Mouse (Mus musculus) limb, embryonic 15.5 days (tissue): Measurements from ENCODE around the gene Fzd9. TPM values are rescaled to one million over a fixed set of nuclear protein-coding genes. Genes with fewer than 3 reads are reported as not detected.
"Not testable (repeated sequence)": the region's sequence is repeated elsewhere in the genome, so short reads cannot be mapped to it uniquely, and the experiment has no call there.

Source experiments
- ATAC-seq: fragments of 200-750 bp; cut with Nextera tagmentation; 2 replicates; pipeline ENCODE4 v1.8.0; 2017; ENCODE audit warnings: low read depth, moderate TSS enrichment; ENCODE audit not compliant: insufficient number of reproducible peaks, low FRiP score, low TSS enrichment
- H3K27ac ChIP-seq: fragments of 300-500 bp; sonication (generic); 2 replicates; pipeline ENCODE4 v1.5.1; 2015; ENCODE audit warnings: moderate library complexity, mild to moderate bottlenecking, inconsistent platforms
- H3K27me3 ChIP-seq: fragments of 300-500 bp; sonication (generic); 2 replicates; pipeline ENCODE4 v1.6.1; 2015; ENCODE audit warnings: inconsistent platforms
- H3K36me3 ChIP-seq: fragments of 300-500 bp; sonication (generic); 2 replicates; pipeline ENCODE4 v1.6.1; 2015; ENCODE audit warnings: inconsistent platforms
- H3K4me1 ChIP-seq: fragments of 300-500 bp; sonication (generic); 2 replicates; pipeline ENCODE4 v1.6.1; 2015; ENCODE audit warnings: inconsistent platforms
- H3K4me2 ChIP-seq: fragments of 300-500 bp; sonication (generic); 2 replicates; pipeline ENCODE4 v1.6.1; 2015; ENCODE audit warnings: mild to moderate bottlenecking, inconsistent platforms
- H3K4me3 ChIP-seq: fragments of 300-500 bp; sonication (generic); 2 replicates; pipeline ENCODE4 v1.5.1; 2015; ENCODE audit warnings: mild to moderate bottlenecking, inconsistent platforms
- H3K9ac ChIP-seq: fragments of 300-500 bp; sonication (generic); 2 replicates; pipeline ENCODE4 v1.6.1; 2015; ENCODE audit warnings: inconsistent platforms
- H3K9me3 ChIP-seq: fragments of 300-500 bp; sonication (generic); 2 replicates; pipeline ENCODE4 v1.6.1; 2016; ENCODE audit warnings: inconsistent platforms
- WGBS: fragments of 180-500 bp; shearing (Covaris S2); methylation state at CpG from one replicate; pipeline ENCODE4 v1.1.7; 2015; 5-methylcytosine and 5-hydroxymethylcytosine counted together
- polyA plus RNA-seq: library from polyadenylated mRNA; unstranded; fragments of >200 nt; fragmentation: Nextera tagmentation; extraction: Ambion mirVana; gene quantifications from 2 replicates; pipeline ENCODE4 v1.2.1, GENCODE M21; 2015

Gene Fzd9
- polyA plus RNA-seq, 1 experiment from 2014 or later: 18.6 TPM

DNA sequence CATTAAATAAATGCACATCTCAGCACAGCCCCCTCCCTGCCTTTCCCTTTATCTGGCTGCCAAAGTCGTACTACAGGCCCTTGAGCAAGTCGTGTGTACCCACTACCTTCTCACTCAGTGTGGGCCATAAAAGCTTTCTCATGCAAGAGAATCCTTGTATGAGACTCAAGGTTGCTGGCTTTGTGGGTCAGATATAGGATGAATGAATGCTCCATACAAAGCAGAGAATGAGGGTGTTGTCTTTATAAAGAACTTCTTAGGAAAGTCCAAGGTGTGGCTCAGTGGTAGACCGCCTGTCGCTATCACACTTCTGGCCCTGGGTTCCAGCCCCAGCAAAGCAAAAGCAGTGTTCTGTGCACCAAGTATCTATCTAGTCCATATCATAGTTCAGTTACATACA is 4.5 kb downstream of the Fzd9 start:
- peaks cover 24% of the 10 kb centered on the region for H3K27me3 ChIP-seq
- ATAC-seq: no peak
- no peak overlapping the region for H3K9ac ChIP-seq
- H3K36me3 ChIP-seq: peaks cover 57% of the 10 kb centered on the region
- H3K4me2 ChIP-seq: no peak overlapping the region
- H3K27ac ChIP-seq: no peak overlapping the region
- 63% methylated on average over 4 of the region's 4 CpGs for WGBS
- H3K9me3 ChIP-seq: no peaks in the 10 kb centered on the region
- peaks cover 33% of the 10 kb centered on the region for H3K4me1 ChIP-seq
- H3K4me3 ChIP-seq: no peak overlapping the region

DNA sequence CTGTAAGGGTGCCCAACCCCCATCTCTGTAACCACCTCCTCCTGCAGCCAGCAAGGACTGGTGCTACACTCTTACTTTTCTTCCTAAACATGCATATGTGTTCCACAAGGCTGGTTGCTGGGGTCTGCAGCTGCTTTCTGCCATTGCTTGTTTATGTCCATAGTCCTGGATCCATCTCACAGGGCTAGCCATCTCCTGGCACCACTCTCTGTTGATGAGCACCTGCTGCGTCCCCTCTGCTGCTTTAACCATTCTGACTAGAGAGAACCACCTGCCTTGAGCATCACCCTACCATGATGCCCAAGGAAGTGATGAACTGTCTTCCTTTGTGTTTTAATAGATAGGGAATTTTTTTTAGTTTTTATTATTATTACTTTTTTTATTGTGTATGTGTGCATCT is 7.9 kb downstream of the Fzd9 start:
- Histone ChIP-seq H3K4me2 (no peak overlapping the region), H3K4me3 (no peak overlapping the region), H3K9ac (no peak overlapping the region), H3K27ac (peak overlapping the region; percentile 54; the same call in 1 of the 2 replicates), H3K4me1 (peaks cover 14% of the 10 kb centered on the region), H3K36me3 (peaks cover 88% of the 10 kb centered on the region), H3K27me3 (no peaks in the 10 kb centered on the region), H3K9me3 (no peaks in the 10 kb centered on the region)
- WGBS: 96% methylated on average over 1 of the region's 1 CpGs
- no peak for ATAC-seq

DNA sequence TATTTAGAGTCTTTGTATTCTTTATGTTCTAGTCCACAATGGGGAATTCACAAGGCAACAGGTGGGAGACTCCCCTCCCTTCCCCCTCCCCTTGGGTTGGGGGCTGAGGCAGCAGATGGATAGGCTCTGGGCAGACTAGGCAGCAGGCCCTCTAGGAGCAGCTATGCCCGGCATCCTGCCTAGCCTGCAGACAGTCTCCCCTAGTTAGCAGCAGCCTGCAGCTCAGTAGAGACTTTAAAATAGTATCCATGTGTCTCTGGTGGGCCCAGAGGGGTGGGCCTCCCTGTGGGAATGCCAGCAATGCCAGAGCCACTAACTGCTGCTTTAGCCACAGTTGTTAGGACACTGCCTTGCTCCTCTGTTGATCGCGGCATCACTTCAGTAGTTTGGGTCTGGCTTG is 8.4 kb downstream of the Fzd9 start:
- no peak overlapping the region for H3K4me2 ChIP-seq
- no peak; the same call in 1 of the 2 replicates for ATAC-seq
- WGBS: 87% methylated on average over 3 of the region's 3 CpGs
- peaks cover 94% of the 10 kb centered on the region for H3K36me3 ChIP-seq
- no peaks in the 10 kb centered on the region for H3K9me3 ChIP-seq
- H3K4me1 ChIP-seq: peaks cover 14% of the 10 kb centered on the region
- H3K4me3 ChIP-seq: no peak overlapping the region
- H3K27me3 ChIP-seq: no peaks in the 10 kb centered on the region
- no peak overlapping the region for H3K27ac ChIP-seq
- H3K9ac ChIP-seq: no peak overlapping the region

DNA sequence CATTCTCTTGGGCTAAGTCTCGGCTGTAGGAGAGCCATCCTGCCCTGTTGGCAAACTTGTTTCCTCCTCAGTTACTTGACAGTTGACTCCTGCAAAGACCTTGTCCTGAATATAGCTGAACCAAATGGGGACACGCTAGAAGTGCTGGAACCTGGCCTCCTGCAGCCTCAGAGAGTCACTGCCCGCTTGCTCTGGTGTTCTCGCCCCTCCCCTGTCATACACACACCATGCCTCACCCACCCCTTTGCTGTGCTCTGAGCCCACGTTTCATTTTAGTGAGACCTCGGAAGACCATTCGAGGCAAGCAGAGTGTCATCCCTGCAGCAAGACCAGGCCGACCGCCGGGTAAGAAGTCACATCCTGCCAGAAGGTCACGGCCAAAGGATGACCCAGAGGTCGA is 8.9 kb downstream of the Fzd9 start:
- Histone ChIP-seq H3K4me3 (no peak overlapping the region), H3K27me3 (no peaks in the 10 kb centered on the region), H3K4me2 (no peak overlapping the region), H3K9me3 (no peaks in the 10 kb centered on the region), H3K36me3 (peaks cover 94% of the 10 kb centered on the region), H3K27ac (no peak overlapping the region), H3K4me1 (peaks cover 14% of the 10 kb centered on the region), H3K9ac (no peak overlapping the region)
- WGBS: 88% methylated on average over 12 of the region's 12 CpGs
- ATAC-seq: no peak

DNA sequence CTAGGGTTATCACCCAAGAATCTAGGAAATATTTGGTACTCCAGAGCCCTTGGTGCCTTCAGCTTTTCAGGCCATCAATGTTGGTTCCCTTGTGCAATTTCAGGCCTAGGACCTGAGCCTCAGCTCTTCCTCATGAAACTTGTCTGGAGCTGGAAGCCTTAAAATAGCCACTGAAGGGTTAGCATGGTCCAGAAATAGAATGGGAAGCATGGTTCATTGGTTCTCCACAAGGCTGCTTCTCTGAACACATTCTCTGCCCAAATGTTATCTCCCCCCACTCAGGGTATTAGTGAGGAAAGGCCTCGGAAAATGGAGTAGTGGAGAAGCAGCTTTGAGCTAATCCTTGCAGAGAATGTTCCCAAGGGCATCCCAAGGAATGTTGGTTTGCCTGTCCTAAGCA is 9.6 kb downstream of the Fzd9 start:
- Histone ChIP-seq H3K36me3 (peaks cover 96% of the 10 kb centered on the region), H3K27me3 (no peaks in the 10 kb centered on the region), H3K4me2 (no peak overlapping the region), H3K27ac (0 out of 2 replicates have a peak overlapping the region, but pooled peaks have one; percentile 13), H3K4me3 (no peak overlapping the region), H3K4me1 (peaks cover 14% of the 10 kb centered on the region), H3K9ac (no peak overlapping the region), H3K9me3 (no peaks in the 10 kb centered on the region)
- ATAC-seq: no peak
- 65% methylated on average over 1 of the region's 1 CpGs for WGBS

DNA sequence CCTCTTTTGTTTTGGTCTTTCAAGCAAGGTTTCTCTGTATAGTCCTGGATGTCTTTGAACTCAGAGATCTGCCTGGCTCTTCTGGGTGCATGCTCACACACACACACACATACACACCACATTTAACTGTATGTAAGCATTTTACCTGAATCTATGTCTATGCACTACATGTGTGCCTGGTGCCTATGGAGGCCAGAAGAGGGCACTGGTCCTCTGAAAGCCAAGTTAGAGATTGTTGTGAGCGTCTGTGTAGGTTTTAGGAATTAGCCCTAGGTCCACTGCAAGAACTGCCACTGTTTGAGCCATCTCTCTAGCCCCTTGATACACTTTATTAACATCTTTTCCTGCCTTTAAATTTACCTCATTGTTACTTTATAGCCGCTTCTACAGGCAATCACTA is 12.2 kb downstream of the Fzd9 start:
- Histone ChIP-seq H3K4me3 (no peak overlapping the region), H3K9ac (no peak overlapping the region), H3K9me3 (no peaks in the 10 kb centered on the region), H3K27ac (no peak overlapping the region), H3K27me3 (no peaks in the 10 kb centered on the region), H3K36me3 (peaks cover 92% of the 10 kb centered on the region), H3K4me2 (no peak overlapping the region), H3K4me1 (no peaks in the 10 kb centered on the region)
- WGBS: 82% methylated on average over 2 of the region's 2 CpGs
- no peak for ATAC-seq

DNA sequence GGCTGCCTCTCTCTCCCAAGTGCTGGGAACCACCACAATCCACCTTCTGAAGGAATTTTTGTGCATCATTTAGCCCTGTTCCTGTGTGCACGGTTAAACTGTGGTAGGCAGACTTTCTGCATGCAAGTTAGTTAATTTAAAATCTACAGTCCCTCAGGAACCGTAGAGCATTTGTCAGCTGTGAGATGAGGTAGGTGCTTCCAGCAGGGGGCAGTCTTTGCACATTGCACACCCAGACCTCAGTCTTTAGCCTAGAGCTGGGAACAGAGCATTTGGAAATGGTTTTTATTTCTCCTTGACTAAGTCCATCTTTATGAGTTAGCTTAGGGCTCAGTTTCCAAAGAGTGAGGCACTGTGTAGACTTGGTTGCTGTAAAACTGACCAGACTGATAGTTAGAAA is 14.5 kb downstream of the Fzd9 start:
- H3K9me3 ChIP-seq: no peaks in the 10 kb centered on the region
- no peaks in the 10 kb centered on the region for H3K27me3 ChIP-seq
- WGBS: 29% methylated on average over 2 of the region's 2 CpGs
- no peak overlapping the region for H3K4me2 ChIP-seq
- no peak overlapping the region for H3K9ac ChIP-seq
- no peak overlapping the region for H3K4me3 ChIP-seq
- peaks cover 93% of the 10 kb centered on the region for H3K36me3 ChIP-seq
- no peak for ATAC-seq
- no peaks in the 10 kb centered on the region for H3K4me1 ChIP-seq
- no peak overlapping the region for H3K27ac ChIP-seq

DNA sequence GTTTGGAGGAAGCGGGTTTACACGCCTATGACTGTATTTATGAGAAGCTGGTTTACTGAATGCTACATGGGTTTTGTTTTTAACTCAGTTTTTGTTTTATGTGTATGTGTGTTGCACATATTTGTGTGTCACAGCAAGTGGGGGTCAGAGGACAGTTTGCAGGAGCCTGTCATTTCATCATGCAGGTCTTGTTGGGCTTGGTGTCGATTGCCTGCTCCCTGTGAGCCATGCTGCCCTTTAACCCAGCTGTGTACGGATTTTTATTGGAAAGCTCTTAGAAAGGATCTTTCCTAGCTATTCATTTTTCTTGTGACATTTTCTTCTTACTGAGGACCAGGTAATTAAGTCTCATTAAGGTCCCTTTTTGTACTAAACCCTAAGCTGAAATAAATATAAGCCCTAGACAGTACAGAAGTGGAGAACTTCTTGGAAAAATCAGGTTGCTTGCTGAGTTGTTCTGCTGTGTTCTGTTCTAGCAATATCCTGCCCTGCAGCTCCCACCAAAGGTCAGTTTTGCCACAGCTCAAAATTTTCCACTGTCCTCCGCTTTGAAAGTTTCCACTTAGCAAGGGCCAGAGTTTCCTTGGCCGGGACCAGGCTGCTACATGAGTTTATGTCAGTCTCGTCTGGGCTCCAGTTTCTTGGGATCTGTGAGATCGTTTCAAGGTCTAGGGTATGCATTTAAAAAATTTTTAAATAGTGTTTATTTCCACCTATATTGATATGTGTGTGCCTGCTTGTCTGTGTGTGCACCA is 17.7 kb downstream of the Fzd9 start:
- Histone ChIP-seq H3K27me3 (no peaks in the 10 kb centered on the region), H3K9me3 (no peaks in the 10 kb centered on the region), H3K4me2 (no peak overlapping the region), H3K4me3 (no peak overlapping the region), H3K4me1 (no peaks in the 10 kb centered on the region), H3K9ac (no peak overlapping the region), H3K36me3 (peaks cover 91% of the 10 kb centered on the region), H3K27ac (no peak overlapping the region)
- ATAC-seq: no peak
- 75% methylated on average over 8 of the region's 8 CpGs for WGBS

DNA sequence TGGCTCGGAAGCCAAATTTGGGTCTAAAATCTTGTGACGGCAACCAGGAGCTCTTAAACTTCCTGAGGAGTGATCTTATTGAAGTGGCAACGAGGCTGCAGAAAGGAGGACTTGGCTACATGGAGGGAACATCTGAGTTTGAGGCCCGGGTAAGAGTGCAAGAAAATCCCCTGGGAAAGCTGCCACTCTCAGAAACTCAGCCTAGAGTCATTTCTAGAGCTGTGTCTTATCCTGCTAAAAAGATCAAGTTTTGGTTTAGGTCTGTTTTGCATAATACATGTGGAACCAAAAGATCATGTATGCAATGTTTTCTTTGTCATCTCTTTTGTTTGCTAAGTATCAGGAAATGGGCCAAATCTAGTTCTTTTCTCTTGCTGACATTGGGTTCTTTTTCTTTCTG is 20.8 kb downstream of the Fzd9 start:
- Histone ChIP-seq H3K9ac (no peak overlapping the region), H3K4me2 (no peak overlapping the region), H3K4me3 (no peak overlapping the region), H3K27ac (no peak overlapping the region), H3K36me3 (peaks cover 88% of the 10 kb centered on the region), H3K27me3 (no peaks in the 10 kb centered on the region), H3K4me1 (no peaks in the 10 kb centered on the region), H3K9me3 (no peaks in the 10 kb centered on the region)
- WGBS: 85% methylated on average over 4 of the region's 4 CpGs
- ATAC-seq: no peak

DNA sequence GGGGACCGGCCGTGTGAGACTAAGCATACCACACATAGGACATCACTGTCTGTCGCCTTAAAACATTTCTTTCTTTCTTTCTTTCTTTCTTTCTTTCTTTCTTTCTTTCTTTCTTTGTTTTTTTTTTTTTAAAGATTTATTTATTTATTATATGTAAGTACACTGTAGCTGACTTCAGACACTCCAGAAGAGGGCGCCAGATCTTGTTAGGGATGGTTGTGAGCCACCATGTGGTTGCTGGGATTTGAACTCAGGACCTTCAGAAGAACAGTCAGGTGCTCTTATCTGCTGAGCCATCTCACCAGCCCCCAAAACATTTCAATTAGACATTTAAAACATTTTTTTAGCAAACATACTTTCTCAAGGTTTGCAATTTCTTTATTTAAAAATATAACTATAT is 25.2 kb downstream of the Fzd9 start:
- WGBS: 89% methylated on average over 4 of the region's 4 CpGs
- not testable (repeated sequence) for ATAC-seq, H3K9me3 ChIP-seq, H3K27me3 ChIP-seq, H3K9ac ChIP-seq, H3K4me2 ChIP-seq, H3K4me1 ChIP-seq, H3K4me3 ChIP-seq, H3K27ac ChIP-seq
- H3K36me3 ChIP-seq: peaks cover 83% of the 10 kb centered on the region

DNA sequence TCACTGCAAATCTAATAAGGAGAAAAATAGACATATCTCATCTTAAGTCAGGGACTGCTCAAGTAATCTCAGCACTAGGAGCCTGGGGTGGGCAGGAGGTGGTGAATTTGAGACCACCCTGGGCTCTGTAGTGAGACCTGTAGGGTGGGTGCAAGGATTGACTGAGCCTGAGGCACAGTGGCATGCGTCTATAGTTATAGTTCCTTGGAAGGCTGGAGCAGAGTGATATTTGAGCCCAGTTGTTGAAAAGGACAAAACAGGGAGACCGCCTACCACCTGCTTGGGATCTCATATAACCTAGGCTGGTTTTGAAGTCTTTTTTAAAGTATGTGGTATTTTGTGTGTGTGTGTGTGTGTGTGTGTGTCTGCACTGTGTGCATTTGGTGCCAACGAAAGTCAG is 26.9 kb downstream of the Fzd9 start:
- no peaks in the 10 kb centered on the region for H3K9me3 ChIP-seq
- WGBS: 82% methylated on average over 3 of the region's 3 CpGs
- no peaks in the 10 kb centered on the region for H3K27me3 ChIP-seq
- H3K4me3 ChIP-seq: no peak overlapping the region
- H3K4me1 ChIP-seq: no peaks in the 10 kb centered on the region
- H3K4me2 ChIP-seq: no peak overlapping the region
- no peak overlapping the region for H3K9ac ChIP-seq
- H3K27ac ChIP-seq: no peak overlapping the region
- no peak for ATAC-seq
- peaks cover 82% of the 10 kb centered on the region for H3K36me3 ChIP-seq

DNA sequence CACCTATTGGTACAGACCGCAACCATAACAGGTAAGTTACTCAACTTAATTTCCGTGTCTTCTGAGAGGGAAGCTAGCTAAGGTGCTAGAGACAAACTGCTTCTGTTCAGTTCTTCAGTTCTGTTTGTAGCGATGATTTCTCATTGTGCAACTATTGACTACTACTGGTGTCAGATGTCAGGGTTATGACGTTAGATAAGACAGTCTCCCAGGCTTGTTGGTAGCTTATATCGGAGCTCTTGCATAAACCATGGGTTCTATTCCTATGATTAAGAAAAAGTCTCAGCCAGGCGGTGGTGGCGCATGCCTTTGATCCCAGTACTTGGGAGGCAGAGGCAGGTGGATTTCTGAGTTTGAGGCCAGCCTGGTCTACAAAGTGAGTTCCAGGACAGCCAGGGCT is 29.0 kb downstream of the Fzd9 start:
- no peak for ATAC-seq
- peaks cover 84% of the 10 kb centered on the region for H3K36me3 ChIP-seq
- H3K27ac ChIP-seq: no peak overlapping the region
- no peak overlapping the region for H3K4me2 ChIP-seq
- no peaks in the 10 kb centered on the region for H3K9me3 ChIP-seq
- H3K27me3 ChIP-seq: no peaks in the 10 kb centered on the region
- H3K4me1 ChIP-seq: no peaks in the 10 kb centered on the region
- 92% methylated on average over 7 of the region's 7 CpGs for WGBS
- no peak overlapping the region for H3K4me3 ChIP-seq
- H3K9ac ChIP-seq: no peak overlapping the region

DNA sequence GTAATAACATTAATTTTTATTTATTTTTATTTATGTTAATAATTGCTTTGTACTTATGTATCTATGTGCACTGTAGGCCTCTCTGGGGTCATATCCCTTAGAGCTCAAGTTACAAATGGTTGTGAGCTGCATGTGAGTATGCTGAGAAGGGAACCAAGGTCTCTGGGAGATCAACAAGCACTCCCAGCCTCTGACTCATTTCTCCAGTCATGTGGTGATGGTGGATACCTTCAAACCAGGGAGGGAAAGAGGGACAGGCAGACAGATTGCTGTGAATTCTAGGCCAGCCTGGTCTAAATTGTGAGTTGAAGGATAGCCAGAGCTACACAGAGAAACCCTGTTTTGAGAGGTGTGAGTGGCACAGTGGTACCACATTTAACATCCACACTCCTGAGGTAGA is 30.1 kb downstream of the Fzd9 start:
- Histone ChIP-seq H3K4me1 (no peaks in the 10 kb centered on the region), H3K27me3 (no peaks in the 10 kb centered on the region), H3K9ac (no peak overlapping the region), H3K4me3 (no peak overlapping the region), H3K36me3 (peaks cover 87% of the 10 kb centered on the region), H3K27ac (no peak overlapping the region), H3K9me3 (no peaks in the 10 kb centered on the region), H3K4me2 (no peak overlapping the region)
- ATAC-seq: no peak
